Mouse (Mus musculus) testis, adult 2 months (tissue): Measurements from ENCODE around the gene Bcl2l2. TPM values are rescaled to one million over a fixed set of nuclear protein-coding genes. Genes with fewer than 3 reads are reported as not detected.
A peak's percentile ranks its signal among the peaks of the same experiment; 100 is the strongest.

Experiments used
- H3K27ac ChIP-seq: fragments of 200-500 bp; 2 replicates; pipeline ENCODE4 v1.5.1; 2012; ENCODE audit warnings: low read depth, low read length; ENCODE audit not compliant: control insufficient read depth, insufficient read depth
- H3K27me3 ChIP-seq: fragments of 200-500 bp; 2 replicates; pipeline ENCODE4 v1.6.1; 2012; ENCODE audit warnings: mild to moderate bottlenecking, low read length, moderate library complexity; ENCODE audit not compliant: control insufficient read depth, insufficient read depth
- H3K36me3 ChIP-seq: fragments of 200-500 bp; 2 replicates; pipeline ENCODE4 v1.6.1; 2012; ENCODE audit warnings: mild to moderate bottlenecking, low read length; ENCODE audit not compliant: control insufficient read depth, insufficient read depth
- H3K4me1 ChIP-seq: fragments of 200-500 bp; 2 replicates; pipeline ENCODE4 v1.6.1; 2012; ENCODE audit warnings: low read length; ENCODE audit not compliant: control insufficient read depth, insufficient read depth
- H3K4me3 ChIP-seq: fragments of 200-500 bp; 2 replicates; pipeline ENCODE4 v1.5.1; 2012; ENCODE audit warnings: low read depth, mild to moderate bottlenecking, low read length, moderate library complexity, mixed read lengths; ENCODE audit not compliant: control insufficient read depth
- CTCF ChIP-seq: fragments of 200-500 bp; IDR thresholded peaks from 2 replicates; pipeline ENCODE4 v1.5.1; 2012; ENCODE audit warnings: low read depth, mild to moderate bottlenecking, inconsistent platforms, low read length, moderate library complexity; ENCODE audit not compliant: control insufficient read depth, insufficient read depth, insufficient replicate concordance
- POLR2A ChIP-seq: fragments of 200-500 bp; IDR thresholded peaks from 2 replicates; pipeline ENCODE4 v1.6.1; 2012; ENCODE audit warnings: low read depth, mild to moderate bottlenecking, inconsistent platforms, low read length, moderate library complexity; ENCODE audit not compliant: control insufficient read depth
- polyA plus RNA-seq: library from polyadenylated mRNA; depleted of rRNA; stranded (reverse); fragments of >200 nt; gene quantifications from 2 replicates; pipeline ENCODE4 v1.2.3, GENCODE M21; 2012

Bcl2l2 gene
- polyA plus RNA-seq, 1 experiment, result 31.2 TPM

- no peaks in the 10 kb centered on the region for H3K36me3 ChIP-seq
- TF ChIP-seq POLR2A (no peak), CTCF (no peak)
- peaks cover 3% of the 10 kb centered on the region for H3K4me1 ChIP-seq
- H3K27ac ChIP-seq, result peak overlapping the region; percentile 55
- no peaks in the 10 kb centered on the region for H3K27me3 ChIP-seq
- peak overlapping the region; percentile 88 for H3K4me3 ChIP-seq
These were observed 18.7 kb upstream of the Bcl2l2 start for GRCm38 (mm10) chr14:54864313-54865036.

GRCm38 (mm10) chr14:54865626-54866025 is 17.6 kb upstream of the Bcl2l2 start:
- Histone ChIP-seq H3K4me3 (peak overlapping the region; percentile 39; the same call in 1 of the 2 replicates), H3K4me1 (peaks cover 3% of the 10 kb centered on the region), H3K36me3 (no peaks in the 10 kb centered on the region), H3K27me3 (no peaks in the 10 kb centered on the region), H3K27ac (no peak overlapping the region)
- TF ChIP-seq CTCF (no peak), POLR2A (no peak)

GRCm38 (mm10) chr14:54866268-54866667 is 16.9 kb upstream of the Bcl2l2 start:
- peaks cover 3% of the 10 kb centered on the region for H3K4me1 ChIP-seq
- no peaks in the 10 kb centered on the region for H3K36me3 ChIP-seq
- no peaks in the 10 kb centered on the region for H3K27me3 ChIP-seq
- peak overlapping the region; percentile 18; the same call in 1 of the 2 replicates for H3K4me3 ChIP-seq
- TF ChIP-seq POLR2A, result no peak
- TF ChIP-seq CTCF, result no peak
- H3K27ac ChIP-seq, result no peak overlapping the region

- TF ChIP-seq CTCF (peak; percentile 86; the same call in 1 of the 2 replicates), POLR2A (no peak)
- Histone ChIP-seq H3K4me3 (peak overlapping the region; percentile 14), H3K27ac (no peak overlapping the region), H3K36me3 (no peaks in the 10 kb centered on the region), H3K4me1 (peaks cover 3% of the 10 kb centered on the region), H3K27me3 (no peaks in the 10 kb centered on the region)
These were observed 16.2 kb upstream of the Bcl2l2 start for GRCm38 (mm10) chr14:54866936-54867335.

GRCm38 (mm10) chr14:54868026-54868425 is 15.2 kb upstream of the Bcl2l2 start:
- Histone ChIP-seq H3K4me3 (no peak overlapping the region; the same call in 1 of the 2 replicates), H3K27ac (no peak overlapping the region), H3K4me1 (peaks cover 3% of the 10 kb centered on the region), H3K27me3 (no peaks in the 10 kb centered on the region), H3K36me3 (no peaks in the 10 kb centered on the region)
- TF ChIP-seq POLR2A (no peak), CTCF (no peak)

GRCm38 (mm10) chr14:54870861-54871260 is 12.3 kb upstream of the Bcl2l2 start, which contains the start of gene Homez:
Gene Homez (minus strand): TSS chr14:54870961.
- no peaks in the 10 kb centered on the region for H3K36me3 ChIP-seq
- H3K4me1 ChIP-seq, result peaks cover 3% of the 10 kb centered on the region
- H3K27ac ChIP-seq, result peak within 1 kb of the TSS; percentile 29; the same call in 1 of the 2 replicates
- peak within 1 kb of the TSS; percentile 74 for H3K4me3 ChIP-seq
- TF ChIP-seq CTCF (no peak), POLR2A (no peak; the same call in 1 of the 2 replicates)
- no peaks in the 10 kb centered on the region for H3K27me3 ChIP-seq

- Histone ChIP-seq H3K36me3 (no peaks in the 10 kb centered on the region), H3K27ac (no peak overlapping the region), H3K4me1 (peaks cover 9% of the 10 kb centered on the region), H3K4me3 (no peak overlapping the region), H3K27me3 (no peaks in the 10 kb centered on the region)
- TF ChIP-seq CTCF (no peak), POLR2A (no peak)
These were observed 9.0 kb upstream of the Bcl2l2 start for GRCm38 (mm10) chr14:54874165-54874564.
